Mouse (Mus musculus) liver, adult 10 weeks (tissue): ENCODE data around the gene Cadm2. TPM values are rescaled to one million over a fixed set of nuclear protein-coding genes. Genes with fewer than 3 reads are reported as not detected.

ENCODE experiments used
- polyA plus RNA-seq: library from polyadenylated mRNA; stranded (reverse); fragments of 350-450 nt; fragmentation: Illumina TruSeq; extraction: RNeasy Lipid Tissue Mini Kit (QIAGEN cat#74804); gene quantifications from one replicate; pipeline ENCODE4 v1.2.3, GENCODE M21; 2014; ENCODE audit warnings: low read depth, low replicate concordance

Gene Cadm2
- polyA plus RNA-seq = not detected

GRCm38 (mm10) chr16:67620826-67621505 lies at the start of gene Cadm2:
Gene Cadm2, minus strand, starts transcription at chr16:67620908.

